Mouse (Mus musculus) liver, embryonic 13.5 days (tissue): ENCODE results near the gene Alg9. TPM values are rescaled to one million over a fixed set of nuclear protein-coding genes. Genes with fewer than 3 reads are reported as not detected.

Source experiments
- ATAC-seq: fragments of 200-750 bp; cut with Nextera tagmentation; 2 replicates; pipeline ENCODE4 v1.8.0; 2017; ENCODE audit warnings: low read depth, mild to moderate bottlenecking, moderate number of reproducible peaks, moderate library complexity
- DNase-seq: peaks from one replicate; pipeline ENCODE4 v3.0.0; 2022
- H3K27ac ChIP-seq: fragments of 300-500 bp; sonication (generic); 2 replicates; pipeline ENCODE4 v1.5.1; 2015; ENCODE audit warnings: moderate library complexity, mild to moderate bottlenecking, inconsistent platforms
- H3K27me3 ChIP-seq: fragments of 300-500 bp; sonication (generic); 2 replicates; pipeline ENCODE4 v1.6.1; 2015; ENCODE audit warnings: mild to moderate bottlenecking, inconsistent platforms
- H3K36me3 ChIP-seq: fragments of 300-500 bp; sonication (generic); 2 replicates; pipeline ENCODE4 v1.6.1; 2015; ENCODE audit warnings: mild to moderate bottlenecking, inconsistent platforms
- H3K4me1 ChIP-seq: fragments of 300-500 bp; sonication (generic); replicated peaks from 2 replicates; pipeline ENCODE4 v1.6.1; 2015; ENCODE audit warnings: inconsistent platforms
- H3K4me2 ChIP-seq: fragments of 300-500 bp; sonication (generic); 2 replicates; pipeline ENCODE4 v1.6.1; 2015; ENCODE audit warnings: inconsistent platforms, mild to moderate bottlenecking, moderate library complexity
- H3K4me3 ChIP-seq: fragments of 300-500 bp; sonication (generic); replicated peaks from 2 replicates; pipeline ENCODE4 v1.5.1; 2015; ENCODE audit warnings: mild to moderate bottlenecking, inconsistent platforms
- H3K9ac ChIP-seq: fragments of 300-500 bp; sonication (generic); 2 replicates; pipeline ENCODE4 v1.6.1; 2015; ENCODE audit warnings: mild to moderate bottlenecking, inconsistent platforms
- H3K9me3 ChIP-seq: fragments of 300-500 bp; sonication (generic); replicated peaks from 2 replicates; pipeline ENCODE4 v1.6.1; 2016; ENCODE audit warnings: inconsistent platforms
- WGBS: fragments of 180-500 bp; shearing (Covaris S2); methylation state at CpG from one replicate; pipeline ENCODE4 v1.1.7; 2015; ENCODE audit not compliant: insufficient replicate concordance; 5-methylcytosine and 5-hydroxymethylcytosine counted together
- polyA plus RNA-seq: library from polyadenylated mRNA; unstranded; fragments of >200 nt; fragmentation: Nextera tagmentation; extraction: Ambion mirVana; gene quantifications from 2 replicates; pipeline ENCODE4 v1.2.1, GENCODE M21; 2015

Gene Alg9
- polyA plus RNA-seq, 1 experiment from 2014 or later = 17.5 TPM

DNA sequence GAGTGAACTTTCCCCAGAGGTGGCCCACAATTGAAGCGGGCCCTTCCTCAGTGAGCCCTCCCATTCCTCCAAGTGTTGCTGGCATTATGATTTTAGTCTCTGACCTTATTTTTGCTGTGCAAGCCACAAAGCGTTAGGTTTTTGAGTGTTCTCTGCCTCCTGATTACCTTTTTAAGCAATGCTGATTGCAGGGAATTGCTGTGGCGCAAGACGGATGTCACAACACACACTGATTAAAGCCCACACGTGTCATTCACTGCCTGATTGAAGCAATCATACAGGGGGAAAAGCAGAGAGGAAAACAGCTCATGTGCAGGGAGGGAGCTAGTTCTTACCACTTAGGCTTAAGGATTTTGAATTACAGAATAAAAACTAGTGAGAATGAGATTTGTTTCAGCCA lies 23.5 kb downstream of the Alg9 start:
- Histone ChIP-seq H3K9me3 (no peaks in the 10 kb centered on the region), H3K4me1 (peaks cover 23% of the 10 kb centered on the region), H3K36me3 (peaks cover 30% of the 10 kb centered on the region), H3K27ac (no peak overlapping the region), H3K27me3 (no peaks in the 10 kb centered on the region), H3K9ac (no peak overlapping the region), H3K4me3 (no peak overlapping the region), H3K4me2 (no peak overlapping the region)
- no peak for ATAC-seq
- WGBS = 74% methylated on average over 5 of the region's 5 CpGs
- no peak for DNase-seq

DNA sequence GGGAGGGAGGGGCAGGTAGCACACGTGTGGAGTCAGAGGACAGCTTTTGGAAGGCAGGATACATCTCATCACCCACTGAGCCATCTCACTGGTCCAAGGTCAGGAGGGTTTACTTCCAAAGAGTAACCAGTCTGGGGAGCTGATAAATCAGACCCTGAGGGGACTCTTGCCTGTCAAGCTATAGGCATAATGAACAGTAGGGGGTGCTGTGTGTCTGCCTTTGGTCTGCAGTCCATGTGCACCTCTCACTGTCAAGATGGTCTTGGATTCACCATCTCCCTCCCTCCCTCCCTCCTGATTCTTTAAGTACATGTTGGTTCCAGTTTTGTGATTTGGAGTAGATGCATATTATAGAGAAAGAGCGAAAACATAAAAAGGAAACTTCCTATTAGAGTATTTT lies 26.2 kb downstream of the Alg9 start:
- H3K36me3 ChIP-seq = peaks cover 37% of the 10 kb centered on the region
- H3K27ac ChIP-seq = peak overlapping the region; percentile 92; the same call in 1 of the 2 replicates
- H3K27me3 ChIP-seq = no peaks in the 10 kb centered on the region
- DNase-seq (peak; percentile 72), ATAC-seq (no peak)
- no peaks in the 10 kb centered on the region for H3K9me3 ChIP-seq
- H3K9ac ChIP-seq = no peak overlapping the region
- peaks cover 43% of the 10 kb centered on the region for H3K4me1 ChIP-seq
- no peak overlapping the region for H3K4me2 ChIP-seq
- no peak overlapping the region for H3K4me3 ChIP-seq
- WGBS = 39% methylated on average over 2 of the region's 2 CpGs

DNA sequence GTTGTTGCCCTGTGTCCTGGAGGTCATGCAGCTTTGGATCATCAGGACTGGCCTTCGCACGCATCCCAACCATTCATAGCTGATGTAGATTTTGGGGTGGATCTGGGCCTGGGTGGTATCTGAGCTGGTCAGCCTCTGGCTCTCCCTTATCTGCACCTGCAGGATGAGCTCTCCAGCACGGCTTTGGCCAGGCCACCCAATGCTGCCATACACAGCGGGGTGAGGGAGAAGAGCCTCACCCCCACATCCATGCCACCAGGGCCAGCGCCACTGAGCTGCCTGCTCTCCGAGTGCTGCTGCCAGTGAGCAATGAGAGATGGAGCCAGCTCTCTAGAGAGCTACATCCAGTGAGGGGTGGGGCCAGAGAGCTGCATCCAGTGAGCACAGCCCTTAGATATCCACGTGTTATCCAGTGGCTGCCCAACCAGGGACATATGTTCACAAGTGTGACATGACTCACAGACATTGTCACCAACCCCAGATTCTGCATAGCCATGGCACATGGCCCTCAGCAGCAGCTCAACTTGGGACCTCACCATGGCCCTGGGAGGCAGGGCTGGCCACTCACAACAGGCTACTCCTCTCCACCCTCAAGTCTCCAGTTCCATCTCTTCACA lies 28.3 kb downstream of the Alg9 start:
- peak overlapping the region; percentile 92 for H3K27ac ChIP-seq
- H3K4me2 ChIP-seq = peak overlapping the region; percentile 48
- H3K36me3 ChIP-seq = peaks cover 53% of the 10 kb centered on the region

DNA sequence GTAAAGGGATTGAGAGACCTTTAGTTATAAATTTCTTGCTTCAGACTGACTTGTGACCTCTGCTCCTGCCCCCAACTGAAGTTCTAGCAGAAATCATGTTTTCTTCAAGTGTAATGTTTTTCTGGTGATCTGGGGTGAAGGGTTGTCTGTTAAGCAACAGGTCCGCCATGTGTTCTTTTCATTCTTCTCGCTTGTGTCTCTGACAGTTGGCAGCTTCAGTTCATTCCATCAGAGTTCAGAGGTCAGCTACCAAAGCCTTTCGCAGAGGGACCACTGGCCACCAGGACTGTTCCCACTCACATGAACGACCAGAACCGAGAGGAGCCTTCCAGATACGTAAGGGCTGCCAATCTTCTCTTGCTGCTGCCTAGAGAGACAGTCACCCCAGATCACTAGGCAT lies 33.7 kb downstream of the Alg9 start:
- H3K4me2 ChIP-seq = no peak overlapping the region
- H3K9me3 ChIP-seq = no peaks in the 10 kb centered on the region
- ATAC-seq (no peak), DNase-seq (no peak)
- peak overlapping the region; percentile 87 for H3K27ac ChIP-seq
- peaks cover 58% of the 10 kb centered on the region for H3K36me3 ChIP-seq
- WGBS = 86% methylated on average over 6 of the region's 6 CpGs
- H3K9ac ChIP-seq = no peak overlapping the region
- H3K4me3 ChIP-seq = no peak overlapping the region
- no peaks in the 10 kb centered on the region for H3K27me3 ChIP-seq
- H3K4me1 ChIP-seq = peaks cover 83% of the 10 kb centered on the region

More for the DNA sequence above, 28.3 kb downstream of the Alg9 start:
- ATAC-seq = peak; percentile 99
- DNase-seq = peak; percentile 82
- no peaks in the 10 kb centered on the region for H3K9me3 ChIP-seq
- H3K27me3 ChIP-seq = no peaks in the 10 kb centered on the region
- peak overlapping the region; percentile 61 for H3K9ac ChIP-seq
- peaks cover 56% of the 10 kb centered on the region for H3K4me1 ChIP-seq
- H3K4me3 ChIP-seq = no peak overlapping the region; the same call in 1 of the 2 replicates
- 37% methylated on average over 7 of the region's 7 CpGs for WGBS

DNA sequence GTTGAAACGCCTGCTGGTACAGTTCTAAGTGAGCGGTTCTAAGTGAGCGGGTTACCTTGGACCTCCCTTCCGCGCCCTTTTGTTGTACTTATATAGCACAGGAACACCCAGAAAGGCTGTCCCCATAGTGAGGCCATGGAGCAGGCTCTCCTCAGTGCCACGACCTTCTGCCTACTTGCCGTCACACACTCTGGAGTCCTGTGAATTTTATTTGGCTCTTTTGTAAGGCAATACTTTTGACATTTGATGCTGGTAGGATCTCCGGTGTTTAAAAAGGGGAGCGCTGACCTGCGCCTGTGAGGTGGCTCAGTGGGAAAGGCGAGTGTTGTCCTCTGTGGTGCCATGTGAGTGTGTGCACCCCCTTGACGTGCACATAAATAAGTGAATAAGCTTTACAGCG lies 34.3 kb downstream of the Alg9 start:
- no peak overlapping the region for H3K4me3 ChIP-seq
- DNase-seq (no peak), ATAC-seq (no peak)
- no peaks in the 10 kb centered on the region for H3K27me3 ChIP-seq
- WGBS = 91% methylated on average over 13 of the region's 13 CpGs
- H3K9me3 ChIP-seq = no peaks in the 10 kb centered on the region
- peaks cover 83% of the 10 kb centered on the region for H3K4me1 ChIP-seq
- peak overlapping the region; percentile 87 for H3K27ac ChIP-seq
- no peak overlapping the region for H3K4me2 ChIP-seq
- peaks cover 53% of the 10 kb centered on the region for H3K36me3 ChIP-seq
- H3K9ac ChIP-seq = no peak overlapping the region

DNA sequence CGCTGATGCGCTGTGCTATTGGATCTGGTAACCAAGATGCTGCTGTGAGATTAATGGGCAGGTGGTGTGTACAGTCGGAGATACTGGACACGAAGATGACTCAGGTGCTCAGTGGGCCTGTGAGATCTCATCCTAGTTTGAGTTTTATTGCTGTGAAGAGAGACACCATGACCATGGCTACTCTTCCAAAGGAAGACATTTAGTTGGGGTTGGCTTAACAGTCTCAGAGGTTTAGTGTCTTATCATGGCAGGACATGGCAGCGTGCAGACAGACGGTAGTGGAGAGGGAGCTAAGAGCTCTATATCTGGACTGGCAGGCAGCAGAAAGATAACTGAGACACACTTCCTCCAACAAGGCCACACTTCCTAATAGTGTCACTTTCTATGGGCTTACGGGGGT lies 36.4 kb downstream of the Alg9 start:
- peak; percentile 91 for ATAC-seq
- Histone ChIP-seq H3K27me3 (no peaks in the 10 kb centered on the region), H3K4me3 (no peak overlapping the region), H3K9me3 (no peaks in the 10 kb centered on the region), H3K36me3 (peaks cover 53% of the 10 kb centered on the region), H3K4me1 (peaks cover 87% of the 10 kb centered on the region), H3K27ac (peak overlapping the region; percentile 96), H3K9ac (peak overlapping the region; percentile 59), H3K4me2 (peak overlapping the region; percentile 45)
- DNase-seq = peak; percentile 77
- 28% methylated on average over 7 of the region's 7 CpGs for WGBS

DNA sequence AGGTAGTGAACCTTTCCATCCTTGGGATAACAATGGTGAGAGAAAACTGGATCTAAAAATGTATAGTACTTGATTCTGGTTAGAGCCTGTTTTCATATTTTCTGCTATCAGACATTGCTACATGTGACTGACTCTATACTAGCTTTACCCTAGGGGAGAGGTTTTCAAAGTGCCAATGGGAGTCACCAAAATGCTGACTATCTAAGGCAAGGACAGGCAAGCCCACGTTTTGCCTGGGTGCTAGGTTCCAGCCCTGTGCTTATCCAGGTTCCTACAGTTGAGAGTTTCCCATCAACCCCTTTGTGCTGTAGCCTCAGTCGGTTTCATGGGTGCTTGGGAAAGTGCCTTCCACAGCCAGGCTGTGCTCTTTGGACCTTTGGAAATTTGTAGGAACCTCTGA lies 36.9 kb downstream of the Alg9 start:
- Histone ChIP-seq H3K27ac (peak overlapping the region; percentile 96), H3K27me3 (no peaks in the 10 kb centered on the region), H3K9ac (peak overlapping the region; percentile 59), H3K4me2 (peak overlapping the region; percentile 23; the same call in 1 of the 2 replicates), H3K4me1 (peaks cover 93% of the 10 kb centered on the region), H3K36me3 (peaks cover 52% of the 10 kb centered on the region), H3K4me3 (no peak overlapping the region), H3K9me3 (no peaks in the 10 kb centered on the region)
- DNase-seq = no peak
- ATAC-seq = peak; percentile 60
- WGBS = 34% methylated on average over 2 of the region's 2 CpGs

DNA sequence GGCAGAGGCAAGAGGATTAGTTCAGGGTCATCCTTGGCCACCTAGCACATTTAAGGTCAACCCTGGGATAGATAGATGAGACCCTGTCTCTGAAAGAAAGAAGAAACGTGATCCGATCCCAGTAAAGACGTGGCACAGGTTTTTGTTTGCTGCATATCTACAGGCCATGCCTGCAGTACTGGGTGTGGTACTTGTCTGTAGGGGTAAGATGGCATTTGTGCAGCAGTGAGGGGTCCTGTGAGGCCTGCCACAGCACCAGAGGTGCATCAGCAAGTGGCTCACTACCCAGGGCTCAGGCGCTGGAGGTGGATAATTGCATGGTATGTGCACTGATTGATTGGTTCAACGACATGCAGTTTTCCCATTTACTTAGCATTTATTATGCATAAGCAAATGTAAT lies 39.0 kb downstream of the Alg9 start:
- peak overlapping the region; percentile 22; the same call in 1 of the 2 replicates for H3K9ac ChIP-seq
- no peak overlapping the region for H3K4me3 ChIP-seq
- H3K4me2 ChIP-seq = peak overlapping the region; percentile 41
- DNase-seq (peak; percentile 72), ATAC-seq (peak; percentile 80)
- peak overlapping the region; percentile 96 for H3K27ac ChIP-seq
- peaks cover 92% of the 10 kb centered on the region for H3K4me1 ChIP-seq
- H3K9me3 ChIP-seq = 0 out of 2 replicates have a peak, but pooled peaks cover 4% of the 10 kb centered on the region
- 47% methylated on average over 5 of the region's 5 CpGs for WGBS
- no peaks in the 10 kb centered on the region for H3K27me3 ChIP-seq
- H3K36me3 ChIP-seq = peaks cover 43% of the 10 kb centered on the region

DNA sequence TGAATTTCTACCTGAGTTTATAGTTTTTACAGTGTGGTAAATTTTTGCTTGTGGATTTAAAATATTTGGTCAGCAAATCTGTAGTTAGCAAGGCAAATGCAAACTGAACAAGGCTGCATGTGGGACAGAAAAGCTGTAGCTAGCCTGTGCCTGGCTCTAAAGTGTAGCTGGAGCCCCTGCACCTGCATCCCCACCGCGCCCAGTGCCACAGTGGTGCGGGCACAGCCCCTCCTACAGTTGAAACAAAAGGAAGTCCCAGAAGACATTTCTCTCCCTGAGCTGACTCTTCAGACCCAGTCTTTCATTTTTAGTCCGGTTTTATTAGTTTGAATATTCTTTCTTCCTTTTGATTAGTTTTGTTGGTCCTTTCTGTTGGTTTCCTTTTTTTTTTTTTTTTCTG lies 40.8 kb downstream of the Alg9 start:
- no peak overlapping the region for H3K4me3 ChIP-seq
- DNase-seq (no peak), ATAC-seq (no peak)
- H3K9me3 ChIP-seq = 0 out of 2 replicates have a peak, but pooled peaks cover 4% of the 10 kb centered on the region
- peak overlapping the region; percentile 84 for H3K27ac ChIP-seq
- H3K4me2 ChIP-seq = no peak overlapping the region
- peaks cover 78% of the 10 kb centered on the region for H3K4me1 ChIP-seq
- 87% methylated on average over 4 of the region's 4 CpGs for WGBS
- peaks cover 25% of the 10 kb centered on the region for H3K36me3 ChIP-seq
- H3K9ac ChIP-seq = no peak overlapping the region
- H3K27me3 ChIP-seq = no peaks in the 10 kb centered on the region

DNA sequence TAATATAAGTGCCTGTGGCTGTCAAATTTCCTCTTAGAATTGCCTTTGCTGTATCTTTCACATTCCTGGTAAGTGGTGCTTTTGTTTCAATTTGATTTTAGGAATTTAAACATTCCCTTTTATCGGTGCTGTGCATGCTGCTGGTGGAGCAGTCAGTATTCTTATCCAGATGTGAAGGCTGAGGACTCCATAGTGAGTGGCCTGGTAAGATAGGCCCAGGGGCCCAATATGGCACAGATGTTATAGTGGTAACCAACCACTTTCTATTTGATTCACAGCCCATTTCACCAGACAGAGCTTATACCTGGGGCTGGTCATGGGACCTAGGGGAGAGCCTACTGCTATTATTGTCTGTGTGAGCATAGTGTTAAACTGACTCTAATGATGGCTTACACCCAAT lies 41.7 kb downstream of the Alg9 start:
- Histone ChIP-seq H3K9me3 (0 out of 2 replicates have a peak, but pooled peaks cover 4% of the 10 kb centered on the region), H3K4me1 (peaks cover 74% of the 10 kb centered on the region), H3K4me3 (no peak overlapping the region), H3K27ac (peak overlapping the region; percentile 84), H3K36me3 (peaks cover 25% of the 10 kb centered on the region), H3K4me2 (no peak overlapping the region), H3K27me3 (no peaks in the 10 kb centered on the region), H3K9ac (no peak overlapping the region)
- 45% methylated on average over 1 of the region's 1 CpGs for WGBS
- ATAC-seq (peak; percentile 84), DNase-seq (peak; percentile 81)

DNA sequence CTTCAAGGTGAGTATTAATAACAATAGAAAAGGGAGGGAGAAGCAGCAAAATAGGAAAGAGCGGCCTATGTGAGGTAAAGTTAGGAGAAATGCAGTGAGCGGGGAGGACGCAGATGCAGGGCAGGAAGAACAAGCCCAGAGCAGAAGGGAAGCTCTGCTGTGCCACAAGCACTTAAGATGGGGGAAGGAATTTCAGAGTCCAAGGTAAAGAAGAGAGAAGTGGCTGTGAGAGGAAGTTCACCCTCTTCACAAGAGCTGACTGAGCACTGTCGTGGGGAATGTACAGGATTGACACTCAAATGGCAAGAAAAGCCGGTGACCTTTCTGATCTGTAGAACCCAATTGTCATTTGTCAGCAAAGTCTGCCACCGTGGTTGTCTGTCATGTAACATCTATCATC lies 43.2 kb downstream of the Alg9 start:
- WGBS = 72% methylated on average over 6 of the region's 6 CpGs
- Histone ChIP-seq H3K36me3 (peaks cover 29% of the 10 kb centered on the region), H3K27me3 (no peaks in the 10 kb centered on the region), H3K9me3 (0 out of 2 replicates have a peak, but pooled peaks cover 4% of the 10 kb centered on the region), H3K4me3 (no peak overlapping the region), H3K9ac (no peak overlapping the region), H3K27ac (peak overlapping the region; percentile 84), H3K4me1 (peaks cover 74% of the 10 kb centered on the region), H3K4me2 (no peak overlapping the region)
- ATAC-seq (no peak), DNase-seq (no peak)

DNA sequence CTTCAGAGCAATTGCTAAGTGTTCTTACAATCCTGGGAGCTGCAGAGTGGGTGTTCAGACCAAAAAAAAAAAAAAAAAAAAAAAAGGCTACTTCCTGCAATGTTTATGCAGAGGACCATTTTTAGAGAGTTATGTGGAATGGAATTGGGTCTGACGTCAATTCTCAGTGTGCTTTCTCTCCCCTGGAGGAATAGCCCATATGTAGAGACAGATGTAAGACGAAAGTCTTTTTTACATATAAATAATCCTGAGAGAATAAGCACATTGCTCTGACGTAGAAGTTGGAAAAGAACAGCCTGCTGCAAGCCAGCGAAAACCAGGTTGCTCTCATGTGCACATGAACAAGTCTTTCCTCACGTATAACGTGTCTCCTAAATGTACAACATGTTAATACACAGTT lies 44.9 kb downstream of the Alg9 start:
- no peak overlapping the region for H3K4me2 ChIP-seq
- H3K27me3 ChIP-seq = no peaks in the 10 kb centered on the region
- peaks cover 74% of the 10 kb centered on the region for H3K4me1 ChIP-seq
- H3K36me3 ChIP-seq = peaks cover 28% of the 10 kb centered on the region
- no peak overlapping the region for H3K9ac ChIP-seq
- ATAC-seq = no peak
- no peak for DNase-seq
- H3K9me3 ChIP-seq = 0 out of 2 replicates have a peak, but pooled peaks cover 4% of the 10 kb centered on the region
- H3K4me3 ChIP-seq = no peak overlapping the region
- 90% methylated on average over 6 of the region's 6 CpGs for WGBS
- peak overlapping the region; percentile 70; the same call in 1 of the 2 replicates for H3K27ac ChIP-seq
